Mouse (Mus musculus) urinary bladder, postnatal 36 days (tissue): ENCODE data around the gene Ryk.

Source experiments
- DNase-seq, 2 experiments: peaks; one replicate each; pipeline ENCODE4 v3.0.0; 2022; ENCODE audit warnings: low spot score in 2 of 2, mixed read lengths in 1 of 2

The Ryk gene

DNA sequence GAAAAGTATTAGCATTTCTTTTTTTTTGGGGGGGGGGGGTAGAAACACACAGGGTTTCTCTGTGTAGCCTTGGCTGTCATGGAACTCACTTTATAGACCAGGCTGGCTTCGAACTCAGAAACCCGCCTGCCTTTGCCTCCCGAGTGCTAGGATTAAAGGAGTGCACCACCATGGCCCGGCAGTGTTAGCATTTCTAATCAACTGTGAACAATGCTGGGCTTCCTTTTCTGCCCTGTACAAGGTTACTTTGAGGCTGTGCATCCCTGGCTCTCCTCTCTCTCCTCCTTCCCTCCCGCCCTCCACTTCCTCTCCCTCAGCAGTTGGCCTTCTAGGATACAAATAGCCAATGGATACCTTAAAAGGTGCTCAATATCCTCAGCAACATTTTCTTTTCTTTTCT lies 114.0 kb downstream of the Ryk start:
- no peak for DNase-seq

DNA sequence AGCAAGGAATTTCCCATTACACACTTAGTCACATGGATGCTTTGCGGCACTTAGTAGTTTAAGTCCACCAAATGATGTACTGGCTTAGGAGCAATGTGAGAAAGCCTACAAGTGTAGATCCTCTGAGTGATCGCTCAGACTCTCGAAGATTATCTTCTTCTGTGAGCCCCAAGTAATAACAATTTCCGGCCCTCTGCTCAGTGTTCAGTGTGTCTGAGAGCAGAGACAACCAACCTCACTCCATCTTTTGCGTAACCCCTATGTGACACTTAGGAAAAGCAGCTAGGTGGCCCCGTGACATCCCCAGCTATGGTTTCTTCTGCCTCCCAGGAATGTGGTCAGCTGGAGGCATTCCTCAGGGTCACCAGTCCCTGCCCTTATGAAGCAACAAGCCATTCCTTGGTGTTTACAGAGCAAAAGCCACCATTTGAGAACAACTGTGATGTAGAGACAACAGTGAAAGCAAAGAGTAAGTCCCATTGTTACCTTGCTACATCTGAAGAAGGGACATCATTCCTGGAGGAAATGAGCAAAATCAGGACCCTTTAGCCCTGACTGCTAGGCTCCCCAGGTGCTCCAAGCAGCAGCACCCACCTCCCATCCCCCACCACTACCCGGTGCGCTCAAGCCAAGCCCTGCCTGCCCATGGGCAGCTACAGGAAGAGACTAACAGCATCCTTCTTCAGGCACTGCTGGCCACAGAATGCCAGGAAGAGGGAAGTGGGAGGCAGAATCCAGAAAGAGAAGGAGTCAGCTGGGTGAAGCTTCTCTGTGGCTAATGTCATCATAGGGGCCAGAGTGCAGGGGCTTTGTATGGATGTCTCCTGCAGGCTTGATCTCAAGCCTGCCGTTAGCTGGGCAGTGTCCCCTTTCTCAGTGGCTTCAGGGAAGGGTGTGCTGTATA lies 116.6 kb downstream of the Ryk start:
- no peak for DNase-seq

DNA sequence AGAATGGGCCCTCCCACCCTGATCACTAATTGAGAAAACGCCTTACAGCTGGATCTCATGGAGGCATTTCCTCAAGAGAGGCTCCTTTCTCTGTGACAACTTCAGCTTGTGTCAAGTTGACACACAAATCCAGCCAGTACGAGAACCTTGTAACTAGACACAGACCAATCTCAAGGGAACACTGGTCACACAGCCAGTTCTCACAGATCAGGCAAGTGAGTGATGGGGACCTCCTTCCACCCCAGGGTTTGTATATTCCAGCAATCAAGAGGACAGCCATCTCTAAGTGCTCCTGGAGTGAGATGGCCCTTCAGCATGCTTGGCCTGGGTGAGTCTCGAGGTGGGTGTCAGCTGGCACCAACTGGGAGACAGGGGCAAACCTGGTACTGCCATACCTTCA lies 121.1 kb downstream of the Ryk start:
- DNase-seq = no peak
